Mouse (Mus musculus): ENCODE data around the gene D630039A03Rik.
"Not testable (repeated sequence)": the region's sequence is repeated elsewhere in the genome, so short reads cannot be mapped to it uniquely, and the experiment has no call there.

D630039A03Rik gene

DNA sequence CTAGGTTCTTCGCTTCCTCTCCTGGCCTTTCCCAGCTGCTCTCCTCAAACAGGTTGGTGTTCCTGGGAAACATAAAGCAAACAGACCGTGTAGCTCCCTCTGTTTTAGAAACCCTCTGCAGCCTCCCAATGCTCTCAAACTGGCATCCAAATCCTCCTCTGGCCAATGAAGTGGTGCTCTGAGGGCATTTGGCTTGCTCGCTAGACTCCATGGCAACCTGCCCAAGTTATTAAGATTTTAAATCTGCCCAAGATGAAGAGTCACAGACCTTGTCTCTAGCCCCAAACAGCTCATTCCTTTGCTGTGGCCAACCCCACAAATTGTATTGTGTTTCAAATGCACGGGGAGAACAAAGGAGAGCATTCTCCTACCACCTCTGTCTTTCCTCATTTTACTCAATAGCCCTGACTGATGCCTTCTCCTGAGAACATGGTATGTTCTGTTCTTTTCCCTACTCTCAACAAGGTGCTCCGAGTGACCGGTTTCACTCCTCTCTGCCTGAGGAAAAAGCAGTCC lies 8.5 kb upstream of the D630039A03Rik start:
- peak; percentile 11 for DNase-seq

DNA sequence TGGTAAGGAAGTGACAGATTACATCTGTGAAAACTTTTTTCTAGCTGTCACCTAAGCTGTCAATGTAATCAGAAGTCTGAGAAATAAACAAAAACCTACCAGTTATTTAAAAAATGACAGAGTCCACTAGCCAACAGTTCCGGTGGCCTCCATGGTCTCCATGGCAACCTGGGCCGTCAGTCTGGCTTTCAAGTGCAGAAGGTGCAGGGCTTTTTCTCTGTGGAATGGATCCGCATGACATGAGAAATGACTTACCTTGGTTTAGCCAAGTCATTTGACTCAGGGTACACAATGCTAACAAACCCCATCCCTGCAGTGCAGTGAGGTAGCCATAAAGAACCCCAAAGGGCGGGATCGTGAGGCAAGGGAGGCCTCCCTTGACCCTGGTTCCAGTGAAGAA lies 6.1 kb upstream of the D630039A03Rik start:
- DNase-seq, result no peak

DNA sequence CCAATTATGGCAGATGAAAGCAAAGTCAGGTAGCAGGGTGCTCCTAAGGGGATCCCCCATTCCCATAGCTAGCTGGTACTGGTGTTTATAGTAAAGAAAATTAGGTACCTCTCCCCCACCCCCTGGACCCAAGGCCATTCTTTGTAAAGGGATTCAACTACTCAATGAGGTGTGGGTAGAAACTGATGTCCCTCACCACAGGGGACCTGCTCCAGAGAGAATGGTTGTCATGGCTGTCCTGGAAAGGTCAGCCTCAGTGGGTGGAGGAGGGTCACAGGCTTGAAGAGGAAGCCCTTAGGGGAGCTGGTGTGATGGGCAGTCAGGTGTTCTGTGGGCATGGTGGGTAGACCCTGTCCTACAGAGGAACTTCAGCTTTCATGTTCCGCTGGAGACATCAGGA lies 4.4 kb upstream of the D630039A03Rik start:
- no peak for DNase-seq

DNA sequence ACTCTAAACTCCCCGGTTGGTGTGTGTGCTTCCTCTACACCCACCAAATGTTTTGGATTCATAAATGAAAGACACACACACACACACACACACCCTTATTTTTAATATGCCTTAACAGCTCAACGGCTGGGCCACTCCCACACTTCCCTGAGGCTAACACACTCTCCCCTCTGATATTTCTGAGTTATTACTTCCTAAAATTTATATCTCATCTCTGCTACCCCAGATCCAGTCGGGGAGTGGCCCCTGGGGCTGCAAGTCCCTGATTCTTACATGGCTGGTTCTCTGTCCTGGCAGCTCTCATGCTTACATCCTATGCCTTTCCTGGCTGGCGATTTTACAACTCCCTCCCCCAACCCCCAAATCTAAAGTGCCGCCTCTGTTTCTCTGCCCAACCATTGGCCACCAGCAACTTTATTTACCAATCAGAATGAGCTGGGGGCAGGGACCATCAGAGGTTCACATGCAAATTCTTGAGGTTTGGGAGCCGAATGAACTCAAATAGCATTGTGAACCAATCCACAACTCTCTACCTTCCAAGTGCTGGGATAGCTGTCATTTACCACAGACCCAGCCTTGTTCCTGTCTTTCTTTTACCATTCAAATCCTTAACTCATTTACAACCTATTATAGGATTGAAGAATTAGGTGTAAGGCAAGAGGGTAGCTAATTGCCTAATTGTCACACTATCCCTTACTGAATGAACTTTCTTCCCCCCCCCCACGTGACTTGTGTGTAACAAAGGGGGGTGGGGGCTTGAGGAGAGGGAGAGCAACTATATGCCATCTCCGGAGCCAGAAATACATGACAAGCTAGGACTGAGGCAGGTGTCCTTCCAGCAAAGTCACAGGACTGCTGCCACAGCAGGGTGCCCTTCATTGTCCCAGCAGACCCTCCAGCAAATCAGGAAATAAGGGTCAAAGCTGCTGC lies 3.7 kb upstream of the D630039A03Rik start:
- no peak for DNase-seq

DNA sequence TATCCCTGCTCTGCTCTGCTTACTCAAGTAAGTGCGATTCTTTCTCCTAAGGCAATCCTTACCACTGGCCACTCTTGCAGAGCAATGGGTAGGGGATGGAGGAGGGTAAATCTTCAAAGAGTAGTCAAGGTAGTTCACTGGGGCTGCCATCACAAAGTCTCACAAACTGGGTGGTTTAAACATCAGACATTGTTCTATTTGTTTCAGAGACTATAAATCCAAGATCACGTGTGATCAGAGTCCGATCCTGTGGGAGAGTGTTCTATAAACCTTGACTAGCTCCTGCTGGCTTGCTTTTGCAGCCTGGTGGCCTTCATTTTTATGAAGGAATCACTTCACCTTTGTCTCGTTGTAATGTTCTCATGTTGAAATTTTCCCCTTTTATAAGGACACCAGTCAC lies 614 bp upstream of the D630039A03Rik start:
- no peak for DNase-seq

DNA sequence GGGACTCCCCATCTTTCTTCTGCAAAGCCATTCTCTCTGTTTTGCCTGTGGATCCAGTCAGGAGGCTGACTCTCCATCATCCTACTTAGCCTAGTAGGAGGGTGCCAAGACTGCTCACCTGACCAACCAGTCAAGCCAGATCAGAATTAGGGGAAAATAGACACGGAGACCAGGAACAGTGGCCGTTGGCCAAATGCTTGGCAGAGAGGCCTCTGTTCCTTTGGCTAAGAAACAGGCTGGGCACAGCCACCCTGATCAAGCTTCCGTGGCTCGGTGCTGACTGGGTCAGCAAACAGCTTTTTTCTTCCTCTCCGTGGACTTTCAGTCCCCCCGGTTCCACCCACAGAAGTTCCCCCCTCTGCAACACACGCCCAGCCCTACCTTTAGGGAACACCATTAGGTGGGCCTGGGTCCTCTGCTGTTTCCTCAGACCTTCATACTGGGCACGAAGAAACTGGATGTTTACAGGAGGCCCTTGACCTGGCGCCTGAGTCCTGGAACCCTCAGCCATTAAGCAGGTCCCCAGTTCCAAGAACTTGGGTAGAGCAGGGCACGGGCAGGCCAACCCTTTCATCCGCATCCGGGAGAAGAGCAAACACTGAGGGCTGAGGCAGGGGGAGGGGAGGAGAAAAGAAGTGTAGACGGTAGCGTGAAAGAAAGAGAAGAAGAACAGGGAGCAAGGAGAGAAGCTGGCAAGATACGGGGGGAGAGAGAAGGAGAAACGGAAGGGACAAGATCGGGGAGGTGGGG lies 706 bp downstream of the D630039A03Rik start:
- peak; percentile 87 for DNase-seq

DNA sequence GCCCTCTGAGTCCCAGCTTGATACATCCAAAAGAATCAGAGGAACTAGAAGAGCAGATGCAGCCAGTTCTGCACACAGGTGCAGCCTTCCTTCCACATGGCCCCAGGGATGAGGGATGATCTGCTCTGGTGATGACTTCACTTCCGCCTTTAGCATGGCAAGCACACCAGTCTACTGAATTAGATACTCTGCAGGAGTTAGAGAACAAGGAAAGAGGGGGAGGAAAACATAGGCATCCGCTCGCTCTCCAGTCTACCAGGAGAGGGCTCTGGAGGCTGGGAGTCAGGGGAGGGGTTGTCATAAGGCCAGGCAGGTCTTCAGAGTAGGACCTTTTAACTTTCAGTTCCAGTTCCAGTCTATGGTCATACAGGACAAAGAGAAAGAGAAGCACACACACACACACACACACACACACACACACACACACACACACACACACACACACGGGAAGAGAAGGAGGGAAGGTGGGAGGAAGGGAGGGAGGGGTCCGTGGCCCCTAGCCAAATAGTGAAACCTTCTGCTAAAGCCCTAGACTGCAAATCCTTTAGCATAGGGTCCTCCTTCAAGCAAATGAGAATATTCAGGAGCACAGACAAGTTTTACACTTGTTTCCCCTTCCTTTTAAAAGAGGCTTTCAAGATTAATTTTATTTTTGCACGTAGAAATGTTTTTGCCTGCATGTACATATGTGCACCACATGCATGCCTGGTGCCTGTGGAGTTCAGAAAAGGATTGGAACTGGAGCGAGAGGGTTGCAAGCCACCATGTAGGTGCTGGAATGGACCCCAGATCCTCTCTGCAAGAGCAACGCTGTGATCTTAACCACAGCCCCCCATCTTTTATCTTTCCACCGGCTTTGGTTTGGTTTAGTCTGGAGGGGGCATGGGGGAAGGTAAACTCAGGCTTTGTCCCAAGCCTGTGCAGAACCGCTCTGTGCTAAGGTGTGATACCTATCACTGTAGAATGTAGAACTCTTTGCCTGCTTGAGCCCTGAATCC lies 1.6 kb downstream of the D630039A03Rik start:
- peak; percentile 22 for DNase-seq

DNA sequence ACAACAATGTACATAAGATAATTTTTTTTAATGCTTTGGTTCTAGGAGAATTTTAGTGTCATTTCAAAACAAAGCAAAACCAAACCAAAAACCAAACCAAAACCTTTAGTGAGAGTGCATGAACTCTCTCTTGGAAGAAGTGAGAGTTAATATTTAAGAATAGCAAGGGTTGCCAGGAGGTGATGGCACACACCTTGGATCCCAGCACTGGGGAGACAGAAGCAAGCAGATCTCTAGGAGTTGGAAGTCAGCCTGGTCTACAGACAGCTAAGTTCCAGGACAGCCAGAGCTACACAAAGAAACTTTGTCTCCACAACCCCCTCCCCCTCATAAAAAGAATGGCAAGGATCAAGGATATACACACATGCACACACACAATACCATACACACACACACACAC lies 3.1 kb downstream of the D630039A03Rik start:
- no peak for DNase-seq

DNA sequence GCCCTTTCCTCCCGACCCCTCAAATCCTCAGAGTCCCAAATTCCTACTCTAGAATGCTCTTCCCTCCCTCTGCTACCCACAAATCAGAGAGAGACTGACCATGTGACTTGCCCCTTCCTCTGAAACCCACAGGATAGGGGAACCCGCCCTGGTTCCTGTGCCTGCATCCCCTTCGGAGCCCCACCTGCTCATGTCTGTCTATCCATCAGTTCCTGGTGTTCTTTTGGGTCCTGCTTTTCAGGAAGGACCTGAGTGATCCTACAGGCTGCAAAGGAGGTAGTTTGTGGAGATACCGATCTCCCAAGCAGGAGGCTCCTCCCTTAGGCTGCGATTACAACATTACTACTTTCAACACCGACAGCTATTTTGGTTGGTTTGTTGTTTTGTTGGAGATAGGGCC lies 7.2 kb downstream of the D630039A03Rik start:
- DNase-seq, result no peak

DNA sequence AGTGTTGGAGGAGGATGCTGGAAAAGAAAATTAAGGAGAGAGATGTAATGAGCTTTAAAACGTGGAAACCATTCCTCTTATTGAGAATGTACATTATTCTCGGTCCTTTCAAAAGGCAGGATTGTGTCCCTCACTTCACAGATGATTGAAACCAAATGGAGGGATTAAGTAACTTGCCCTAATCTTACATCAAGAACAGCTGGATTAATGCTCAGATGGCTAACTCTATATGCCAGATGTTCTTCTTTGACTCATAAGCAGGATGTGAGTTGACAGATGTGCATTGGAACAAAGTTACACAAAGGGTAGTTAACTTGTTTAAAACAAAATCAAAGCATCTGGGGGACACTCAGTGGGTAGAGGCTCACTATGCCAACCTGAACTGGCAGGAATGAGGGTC lies 9.4 kb downstream of the D630039A03Rik start:
- no peak for DNase-seq

DNA sequence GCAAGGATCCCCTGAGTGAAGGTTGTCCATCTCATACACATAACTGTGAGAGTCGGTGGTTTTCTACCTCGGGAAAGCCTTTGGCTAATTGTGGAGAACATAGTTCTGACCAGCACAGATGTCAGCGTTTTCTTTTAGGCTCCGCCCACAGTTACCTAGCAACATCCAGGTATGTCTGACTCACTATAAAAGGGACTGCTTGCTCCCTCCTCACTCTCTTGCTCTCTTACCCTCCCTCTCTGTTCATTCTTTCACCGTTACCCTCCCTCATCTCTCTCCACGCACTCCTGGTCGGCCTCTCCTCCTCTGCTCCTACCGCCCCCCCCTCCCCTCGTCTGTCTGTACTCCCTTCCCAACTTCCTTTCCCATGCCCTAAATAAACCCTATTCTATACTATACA lies 11.5 kb downstream of the D630039A03Rik start:
- no peak for DNase-seq

DNA sequence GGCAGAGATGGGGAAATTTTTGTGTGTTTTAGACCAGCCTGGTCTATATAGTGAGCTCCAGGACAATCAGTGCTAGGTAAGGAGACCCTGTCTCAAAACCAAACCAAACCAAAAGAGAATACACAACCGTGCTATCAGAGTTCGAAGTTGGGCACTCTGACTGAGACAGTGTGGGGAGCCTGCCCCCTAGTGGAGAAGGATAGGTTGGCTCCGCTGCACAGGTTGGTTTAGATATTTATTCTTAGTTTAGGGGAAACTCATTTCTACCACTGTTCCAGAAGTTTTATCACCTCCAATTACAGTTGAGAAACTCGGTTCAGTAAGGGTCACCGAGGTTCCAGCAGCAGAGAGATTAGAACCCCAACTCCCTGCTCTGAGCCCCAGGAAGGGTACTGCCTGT lies 11.9 kb downstream of the D630039A03Rik start:
- DNase-seq, result peak; percentile 17

DNA sequence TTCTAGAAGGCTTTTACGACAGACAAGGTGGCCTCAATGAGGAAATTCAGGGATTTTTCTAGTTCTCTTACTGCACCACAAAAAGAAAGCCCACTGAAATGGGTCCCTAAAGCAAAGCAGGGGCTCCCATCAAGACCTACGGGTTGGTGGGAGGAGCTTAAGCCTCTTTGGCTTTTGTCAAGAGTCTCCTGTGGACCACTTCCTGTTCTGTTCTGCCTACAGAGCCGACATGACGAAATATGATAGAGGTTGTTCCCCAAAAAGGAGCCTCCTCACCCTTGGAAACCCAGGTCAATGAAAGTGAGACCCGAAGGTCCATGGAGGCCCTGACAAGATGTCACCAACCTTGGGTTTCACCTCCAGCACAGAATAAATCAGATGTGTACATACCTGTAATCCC lies 13.5 kb downstream of the D630039A03Rik start:
- no peak for DNase-seq

DNA sequence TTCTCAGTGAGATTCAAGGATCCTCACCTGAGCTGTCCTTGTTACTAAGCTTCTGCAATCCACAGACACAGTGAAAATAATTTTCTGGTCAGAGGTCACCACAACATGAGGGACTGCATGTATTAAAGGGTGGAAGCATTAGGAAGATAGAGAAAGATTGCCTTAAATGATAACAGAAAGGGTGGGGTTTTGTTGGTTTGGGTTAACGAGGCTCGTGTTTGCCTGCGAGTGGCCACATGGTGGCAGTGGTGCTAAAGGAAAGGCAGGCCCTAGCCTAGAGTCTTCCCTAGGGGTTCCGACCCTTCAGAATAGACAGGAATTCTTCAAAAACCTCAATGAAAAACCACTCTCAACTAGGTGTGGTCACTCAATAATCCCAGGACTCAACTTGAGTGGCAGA lies 14.9 kb downstream of the D630039A03Rik start:
- no peak for DNase-seq

DNA sequence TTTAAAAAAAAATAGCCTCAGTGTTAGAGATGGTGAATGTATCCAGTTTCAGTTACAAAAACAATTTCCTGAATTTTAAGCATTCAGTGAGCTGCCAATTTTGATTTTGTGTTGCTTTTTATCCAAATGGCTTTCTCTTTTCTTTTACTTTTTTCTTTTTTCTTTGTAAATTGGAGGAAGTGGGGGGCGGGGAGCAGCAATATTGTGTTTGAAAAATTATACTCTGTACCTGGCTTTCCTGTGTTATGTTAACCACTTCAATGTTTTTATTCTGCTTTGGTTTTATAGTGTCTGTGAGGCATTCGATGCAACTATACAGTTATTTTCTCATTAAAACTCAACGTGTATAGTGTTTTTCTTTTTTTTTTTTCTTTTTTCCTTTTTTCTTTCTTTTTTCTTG lies 19.5 kb downstream of the D630039A03Rik start:
- DNase-seq, result no peak

DNA sequence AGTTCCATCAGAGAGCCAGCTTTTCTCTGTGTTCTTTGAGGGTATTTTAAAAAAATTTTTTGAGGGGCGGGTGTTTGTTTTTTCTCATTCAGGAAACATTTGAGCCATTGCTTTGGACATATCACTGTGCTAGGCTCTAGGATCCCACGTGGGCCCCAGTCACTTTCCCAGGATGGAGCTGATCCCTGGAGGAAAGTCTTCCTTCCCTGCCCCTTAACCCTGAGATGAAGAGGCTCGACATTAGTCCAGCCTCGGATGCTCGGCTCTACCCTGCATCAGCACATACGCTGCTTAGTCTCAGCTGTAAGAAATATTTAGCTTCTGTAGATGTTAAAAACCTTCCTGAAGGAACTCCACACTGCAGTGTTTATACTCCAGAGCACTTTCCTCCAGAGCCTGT lies 20.2 kb downstream of the D630039A03Rik start:
- no peak for DNase-seq

DNA sequence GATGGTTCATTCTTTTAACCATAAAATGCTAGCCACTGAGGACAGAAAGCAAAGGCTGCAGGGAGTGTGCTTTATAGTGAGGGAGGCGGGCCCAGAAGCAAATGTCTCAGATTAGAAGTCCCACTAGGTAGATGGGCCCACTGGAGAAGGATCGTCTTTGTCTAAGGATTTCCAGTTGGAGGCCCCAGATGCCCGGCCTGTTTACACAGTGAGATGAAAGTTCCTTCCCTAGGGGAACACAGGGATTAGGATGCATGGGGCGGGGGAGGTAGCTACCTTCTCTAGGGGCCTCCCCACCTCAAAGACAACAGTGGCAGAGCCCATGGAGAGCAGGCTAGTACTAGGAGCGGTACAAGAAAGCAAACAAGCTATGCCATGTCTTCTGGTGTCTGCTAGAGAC lies 21.0 kb downstream of the D630039A03Rik start:
- DNase-seq, result no peak

DNA sequence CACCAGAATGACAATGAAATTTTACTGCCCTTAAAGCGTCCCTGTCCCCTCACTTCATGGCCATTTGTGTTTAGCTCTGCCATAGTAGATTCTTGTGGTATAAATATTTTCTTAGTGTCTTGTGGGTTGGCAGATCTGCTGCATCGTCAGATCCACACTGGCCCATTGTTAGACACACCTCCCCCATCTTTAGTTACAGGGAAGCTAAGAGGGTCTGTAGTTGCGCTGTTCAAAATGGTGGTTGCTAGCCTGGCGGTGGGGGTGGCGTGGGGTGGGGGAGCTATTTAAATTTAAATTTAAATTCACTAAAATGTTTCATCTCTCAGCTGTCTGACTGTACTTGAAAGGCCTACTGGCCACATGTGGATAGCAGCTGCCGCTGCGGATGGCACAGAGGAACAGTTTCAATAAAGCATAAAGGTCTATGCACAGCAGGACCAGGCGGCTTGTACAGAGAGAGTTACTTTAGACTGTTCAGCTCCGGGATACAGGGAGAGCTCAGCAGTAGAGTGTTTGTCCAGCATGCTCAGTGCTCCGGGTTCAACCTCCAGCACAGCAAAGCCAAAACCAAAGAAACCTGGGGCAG lies 24.0 kb downstream of the D630039A03Rik start:
- DNase-seq, result no peak

DNA sequence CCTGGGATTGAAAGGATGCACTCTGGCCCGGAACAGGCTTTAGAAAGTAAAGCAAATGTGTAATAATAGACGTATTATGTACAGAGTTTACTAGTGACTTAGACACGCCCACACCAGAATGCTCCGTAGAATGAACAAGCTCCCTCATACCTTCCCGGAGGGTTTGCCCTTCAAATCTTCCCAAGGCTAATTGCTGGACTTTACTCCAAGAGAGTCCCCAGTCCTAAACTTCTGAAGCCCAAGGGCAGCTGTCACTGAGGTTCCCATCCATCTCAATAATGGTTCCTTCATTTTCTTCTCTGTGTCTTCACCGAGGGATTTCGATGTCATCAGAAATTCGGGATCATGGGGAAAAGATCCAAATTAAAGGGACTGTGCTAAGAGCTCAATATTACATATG lies 26.3 kb downstream of the D630039A03Rik start:
- no peak for DNase-seq

DNA sequence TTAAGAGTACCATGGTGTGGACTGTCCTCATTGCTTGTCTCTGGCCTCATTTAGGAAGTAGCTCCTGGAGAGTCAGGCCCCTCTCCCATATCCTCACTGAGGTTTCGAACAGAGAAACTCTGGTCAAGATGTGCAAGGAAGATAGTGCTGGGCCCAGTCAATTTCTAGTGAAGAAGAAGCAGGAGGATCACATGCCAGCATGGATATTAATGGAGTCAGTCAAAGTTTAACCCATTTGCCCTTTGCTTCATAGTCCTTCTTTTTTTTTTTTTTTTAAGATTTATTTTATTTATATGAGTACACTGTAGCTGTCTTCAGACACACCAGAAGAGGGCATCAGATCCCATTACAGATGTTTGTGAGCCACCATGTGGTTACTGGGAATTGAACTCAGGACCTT lies 27.1 kb downstream of the D630039A03Rik start:
- not testable (repeated sequence) for DNase-seq

DNA sequence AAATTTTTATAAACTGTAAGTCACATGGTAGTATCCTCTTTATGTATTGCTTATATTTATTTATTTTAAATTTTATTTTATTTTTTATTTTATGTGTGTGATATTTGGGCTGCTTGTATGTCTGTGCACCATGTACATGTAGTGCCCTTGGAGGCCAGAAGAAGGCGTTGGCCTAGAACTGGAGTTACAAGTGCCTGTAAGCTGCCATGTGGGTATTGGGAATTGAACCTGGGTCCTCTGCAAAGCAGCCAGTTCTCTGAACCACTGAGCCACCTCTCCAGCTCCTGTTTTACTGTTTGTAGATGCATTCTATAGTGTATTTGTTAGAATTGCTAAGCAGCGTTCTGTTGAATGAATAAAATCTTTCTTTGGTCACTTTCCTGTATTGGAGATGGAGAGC lies 27.9 kb downstream of the D630039A03Rik start:
- DNase-seq, result no peak

DNA sequence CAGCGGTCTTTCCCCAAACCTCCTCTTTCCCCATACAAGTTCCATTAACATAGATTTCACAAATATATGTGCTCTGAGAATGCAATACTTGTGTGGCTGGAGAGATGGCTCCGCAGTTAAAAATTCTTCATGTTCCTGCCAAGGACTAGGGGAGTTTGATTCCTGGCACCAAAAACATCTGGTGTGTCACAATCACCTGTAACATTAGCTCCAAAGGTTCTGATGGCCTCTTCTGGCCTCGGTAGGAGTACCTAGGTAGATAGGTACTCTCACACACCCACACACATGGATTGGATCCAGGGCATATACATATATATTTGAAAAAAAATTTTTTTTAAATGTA lies 29.2 kb downstream of the D630039A03Rik start:
- DNase-seq, result no peak
